Mouse (Mus musculus) spleen, postnatal 36 days (tissue): ENCODE measurements around the gene Tmem41b.

ENCODE experiments used
- DNase-seq, 2 experiments: peaks; one replicate each; pipeline ENCODE4 v3.0.0; 2022; ENCODE audit warnings: low spot score in 2 of 2, mixed read lengths in 1 of 2

Tmem41b gene

DNA sequence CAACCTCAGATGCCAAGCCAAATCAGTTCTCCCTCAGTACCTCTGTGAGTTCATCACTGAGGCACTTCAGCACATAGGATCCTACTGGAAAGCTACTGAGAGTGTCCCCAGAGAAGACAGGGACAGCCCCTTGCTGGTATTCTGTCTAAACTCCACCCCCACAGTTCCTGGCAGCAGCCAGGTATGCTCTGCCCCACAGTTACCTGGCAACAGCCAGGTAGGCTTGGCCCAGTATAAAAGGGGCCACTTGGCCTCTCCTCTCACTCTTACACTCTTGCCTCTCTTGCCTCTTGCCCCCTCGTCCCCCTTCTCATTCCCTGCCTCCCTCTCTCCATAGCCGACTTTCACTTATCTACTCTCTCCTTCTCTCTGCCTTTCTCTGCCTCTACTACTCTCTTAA lies 61.8 kb downstream of the Tmem41b start:
- DNase-seq, result no peak

DNA sequence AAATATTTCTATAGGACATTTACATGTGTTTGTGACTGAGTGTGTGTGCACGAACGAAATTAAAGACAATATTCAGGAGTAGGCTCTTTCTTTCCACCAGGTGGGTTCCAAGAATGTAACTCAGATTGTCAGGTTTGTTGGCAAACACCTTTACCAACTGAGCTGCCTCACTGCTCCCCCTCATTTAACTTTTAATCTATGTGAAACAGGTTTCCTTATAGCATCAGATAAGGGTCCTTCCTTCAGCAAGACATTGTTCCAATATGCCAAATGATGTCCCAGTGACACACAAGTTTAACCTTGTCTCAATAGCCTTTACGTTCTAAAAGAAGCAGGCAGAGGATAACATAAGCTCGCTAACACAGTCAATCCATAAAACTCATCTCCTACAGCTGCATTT lies 63.8 kb downstream of the Tmem41b start:
- no peak for DNase-seq
